Mouse (Mus musculus) hindbrain, embryonic 10.5 days (tissue): ENCODE results near the gene Spop. TPM values are rescaled to one million over a fixed set of nuclear protein-coding genes. Genes with fewer than 3 reads are reported as not detected.

ENCODE experiments used
- DNase-seq: peaks from one replicate; pipeline ENCODE4 v3.0.0-alpha.2; 2017; ENCODE audit warnings: low spot score
- H3K27ac ChIP-seq: fragments of 300-500 bp; sonication (generic); 2 replicates; pipeline ENCODE4 v1.5.1; 2016; ENCODE audit warnings: mild to moderate bottlenecking, moderate library complexity
- H3K27me3 ChIP-seq: fragments of 300-500 bp; sonication (generic); 2 replicates; pipeline ENCODE4 v1.6.1; 2016; ENCODE audit warnings: mild to moderate bottlenecking; ENCODE audit not compliant: poor library complexity, insufficient read depth, severe bottlenecking
- H3K36me3 ChIP-seq: fragments of 300-500 bp; sonication (generic); 2 replicates; pipeline ENCODE4 v1.6.1; 2016; ENCODE audit warnings: mild to moderate bottlenecking, moderate library complexity
- H3K4me1 ChIP-seq: fragments of 300-500 bp; sonication (generic); replicated peaks from 2 replicates; pipeline ENCODE4 v1.6.1; 2016; ENCODE audit warnings: mild to moderate bottlenecking
- H3K4me3 ChIP-seq: fragments of 300-500 bp; sonication (generic); 2 replicates; pipeline ENCODE4 v1.5.1; 2016; ENCODE audit warnings: mild to moderate bottlenecking, moderate library complexity
- H3K9me3 ChIP-seq: fragments of 300-500 bp; sonication (generic); 2 replicates; pipeline ENCODE4 v1.6.1; 2016; ENCODE audit warnings: mild to moderate bottlenecking, moderate library complexity
- WGBS: fragments of 180-500 bp; shearing (Covaris S2); methylation state at CpG from one replicate; pipeline ENCODE4 v1.1.7; 2016; 5-methylcytosine and 5-hydroxymethylcytosine counted together
- polyA plus RNA-seq: library from polyadenylated mRNA; unstranded; fragments of >200 nt; fragmentation: Nextera tagmentation; extraction: Ambion mirVana; gene quantifications from 2 replicates; pipeline ENCODE4 v1.2.1, GENCODE M21; 2016

Spop gene
- polyA plus RNA-seq, 1 experiment from 2014 or later, result 143 TPM

- H3K9me3 ChIP-seq, result no peaks in the 10 kb centered on the region
- no peak overlapping the region for H3K27ac ChIP-seq
- no peak for DNase-seq
- no peaks in the 10 kb centered on the region for H3K36me3 ChIP-seq
- WGBS, result 92% methylated on average over 8 of the region's 8 CpGs
- 0 out of 2 replicates have a peak, but pooled peaks cover 6% of the 10 kb centered on the region for H3K4me1 ChIP-seq
- peaks cover 5% of the 10 kb centered on the region; the same call in 1 of the 2 replicates for H3K27me3 ChIP-seq
- H3K4me3 ChIP-seq, result no peak overlapping the region
These were observed 113.4 kb downstream of the Spop start for GRCm38 (mm10) chr11:95527307-95527706.

GRCm38 (mm10) chr11:95528231-95528630 is 114.4 kb downstream of the Spop start:
- H3K4me3 ChIP-seq, result no peak overlapping the region
- WGBS, result 77% methylated on average over 3 of the region's 3 CpGs
- no peaks in the 10 kb centered on the region for H3K36me3 ChIP-seq
- H3K4me1 ChIP-seq, result 0 out of 2 replicates have a peak, but pooled peaks cover 6% of the 10 kb centered on the region
- no peak overlapping the region for H3K27ac ChIP-seq
- H3K27me3 ChIP-seq, result peaks cover 5% of the 10 kb centered on the region; the same call in 1 of the 2 replicates
- DNase-seq, result no peak
- no peaks in the 10 kb centered on the region for H3K9me3 ChIP-seq

DNA sequence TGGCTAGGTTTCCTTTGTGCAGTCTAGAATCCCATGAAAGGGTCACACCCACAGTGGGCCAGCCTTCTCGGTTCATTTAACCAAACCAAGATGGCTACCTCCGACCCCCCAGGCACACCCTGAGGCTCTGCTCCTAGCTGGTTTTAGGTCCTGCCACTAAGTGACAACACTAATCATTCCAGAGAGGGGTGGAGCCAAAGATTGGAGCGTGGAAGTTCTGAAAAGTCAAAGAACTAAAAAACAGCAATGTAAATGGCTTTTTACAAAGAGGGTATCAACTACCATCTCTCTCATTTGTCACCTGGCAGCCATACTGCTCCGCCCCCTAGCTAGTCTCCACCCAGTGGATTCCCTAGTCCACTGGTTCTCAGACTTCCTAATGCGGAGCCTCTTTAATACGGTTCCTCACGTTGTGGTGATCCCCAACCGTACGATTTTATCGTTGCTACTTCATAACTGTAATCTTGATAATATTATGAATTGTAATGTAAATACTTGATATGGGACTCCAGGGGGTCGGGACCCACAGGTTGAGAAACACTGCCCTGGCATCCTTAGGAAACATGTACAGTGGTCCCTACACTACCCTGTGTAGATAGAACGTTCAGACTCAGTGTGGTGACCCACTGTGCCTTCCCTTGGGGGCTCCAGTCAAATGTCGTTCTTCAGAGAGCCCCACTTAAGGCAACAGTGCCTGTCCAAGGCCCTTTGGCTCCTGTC is 118.6 kb downstream of the Spop start:
- peaks cover 12% of the 10 kb centered on the region for H3K4me1 ChIP-seq
- H3K36me3 ChIP-seq, result no peaks in the 10 kb centered on the region
- no peak for DNase-seq
- H3K27ac ChIP-seq, result no peak overlapping the region
- H3K4me3 ChIP-seq, result no peak overlapping the region
- peaks cover 18% of the 10 kb centered on the region for H3K27me3 ChIP-seq
- no peaks in the 10 kb centered on the region for H3K9me3 ChIP-seq
- 74% methylated on average over 13 of the region's 13 CpGs for WGBS

DNA sequence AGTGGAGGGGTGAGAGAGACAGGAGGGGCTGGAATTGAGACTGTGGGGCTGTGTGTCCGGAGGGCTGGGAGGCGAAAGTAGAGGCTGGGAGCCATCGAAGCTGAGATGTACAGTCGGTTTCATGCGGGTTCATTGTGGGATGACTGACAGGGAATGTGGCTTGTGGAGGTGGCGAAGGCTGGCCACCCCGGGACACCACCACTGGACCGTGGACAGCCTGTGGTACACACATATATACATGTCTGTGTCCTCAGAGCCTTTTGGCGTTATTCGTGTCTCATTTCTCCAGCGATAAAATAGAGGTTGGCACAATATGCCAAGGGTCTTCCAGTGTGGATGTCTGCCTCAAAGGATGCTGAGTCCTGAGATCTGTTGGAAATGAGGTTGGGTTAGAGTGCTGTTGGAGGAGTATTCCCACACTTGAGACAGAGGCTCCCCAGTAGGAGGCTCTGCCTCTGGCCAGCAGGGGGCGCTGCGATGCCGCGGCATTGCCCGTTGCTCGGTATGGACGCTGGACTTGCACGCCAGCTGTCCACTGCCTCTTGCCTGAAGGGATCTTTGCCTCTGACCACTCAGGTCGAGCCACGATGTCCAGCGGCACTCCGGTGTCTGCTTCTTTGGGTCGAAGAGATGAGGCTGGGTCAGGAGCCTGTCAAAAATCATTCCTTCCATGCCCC is 119.7 kb downstream of the Spop start:
- Histone ChIP-seq H3K4me3 (peak overlapping the region; percentile 27), H3K27me3 (peaks cover 18% of the 10 kb centered on the region), H3K36me3 (no peaks in the 10 kb centered on the region), H3K27ac (0 out of 2 replicates have a peak overlapping the region, but pooled peaks have one; percentile 30), H3K4me1 (peaks cover 16% of the 10 kb centered on the region), H3K9me3 (no peaks in the 10 kb centered on the region)
- DNase-seq, result peak; percentile 94
- WGBS, result 21% methylated on average over 24 of the region's 24 CpGs

DNA sequence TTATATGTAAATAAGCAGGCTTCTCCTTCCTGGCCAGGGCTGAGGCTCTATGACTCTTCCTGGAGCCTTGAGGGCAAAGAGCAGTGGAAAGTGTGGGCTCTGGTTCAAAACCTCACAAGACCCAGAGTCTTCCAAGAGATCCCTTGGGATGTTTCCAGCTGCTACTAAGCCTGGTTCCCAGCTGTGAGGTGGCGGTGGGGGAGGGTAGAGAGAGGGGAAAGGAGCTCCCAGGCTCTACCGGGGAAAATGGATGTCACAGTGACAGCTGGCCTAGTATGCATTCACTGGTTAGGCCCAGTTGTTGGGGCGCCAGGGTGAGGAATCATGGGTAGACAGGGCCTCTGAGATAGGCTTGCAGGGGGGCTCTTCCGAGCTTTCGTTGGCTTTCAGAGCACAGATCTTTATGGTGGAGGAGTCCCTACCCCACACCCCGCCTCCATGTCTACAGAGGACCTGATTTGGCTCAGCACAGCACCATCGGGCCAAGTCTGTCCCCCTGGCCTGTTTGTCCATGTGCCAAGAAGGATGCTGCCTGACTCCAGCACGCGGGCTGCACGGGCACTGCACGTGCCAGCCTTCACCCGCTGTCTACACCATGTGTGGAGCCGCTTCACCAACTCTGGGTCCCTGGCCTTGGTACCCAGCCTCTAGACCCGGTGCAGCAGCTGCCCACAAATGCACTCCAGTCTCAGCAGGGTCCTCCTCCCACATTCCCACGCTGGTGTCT is 124.7 kb downstream of the Spop start:
- Histone ChIP-seq H3K9me3 (no peaks in the 10 kb centered on the region), H3K4me3 (no peak overlapping the region), H3K4me1 (peaks cover 50% of the 10 kb centered on the region), H3K36me3 (no peaks in the 10 kb centered on the region), H3K27ac (peak overlapping the region; percentile 57; the same call in 1 of the 2 replicates), H3K27me3 (peaks cover 38% of the 10 kb centered on the region)
- 76% methylated on average over 15 of the region's 15 CpGs for WGBS
- no peak for DNase-seq

GRCm38 (mm10) chr11:95540637-95541385 is 126.9 kb downstream of the Spop start:
- no peaks in the 10 kb centered on the region for H3K36me3 ChIP-seq
- H3K4me1 ChIP-seq, result peaks cover 48% of the 10 kb centered on the region
- H3K27me3 ChIP-seq, result peaks cover 31% of the 10 kb centered on the region
- H3K4me3 ChIP-seq, result no peak overlapping the region
- peak overlapping the region; percentile 57 for H3K27ac ChIP-seq
- no peaks in the 10 kb centered on the region for H3K9me3 ChIP-seq
- WGBS, result 36% methylated on average over 18 of the region's 18 CpGs
- DNase-seq, result no peak

Other genes starting within 250 kb of the Spop start
- gene Tac4, start 152.6 kb upstream of the Spop start, polyA plus RNA-seq, result 0.12 TPM in 1 of 2 replicates, not detected in the other
- gene Kat7, start 103.8 kb upstream of the Spop start, polyA plus RNA-seq, result 79.0 and 84.9 TPM in 2 replicates
- 10.8 and 11.0 TPM in 2 replicates for gene Fam117a, start 77.1 kb upstream of the Spop start, polyA plus RNA-seq
- gene Slc35b1, start 29.4 kb upstream of the Spop start, polyA plus RNA-seq, result 119 TPM in 2 replicates
- 0.46 and 0.75 TPM in 2 replicates for gene Nxph3, start 100.5 kb downstream of the Spop start, polyA plus RNA-seq
- 28.7 and 51.6 TPM in 2 replicates for gene Ngfr, start 173.7 kb downstream of the Spop start, polyA plus RNA-seq